Mouse (Mus musculus) urinary bladder, postnatal 25 days (tissue): ENCODE measurements around the gene Sema3a.

Experiments used
- DNase-seq: peaks from one replicate; pipeline ENCODE4 v3.0.0; 2022; ENCODE audit warnings: low spot score

Sema3a gene

GRCm38 (mm10) chr5:13125241-13125692 is at the start of gene Sema3a:
Sema3a (plus strand) TSS chr5:13125414.
- peak; percentile 3 for DNase-seq

- no peak for DNase-seq
Observed at GRCm38 (mm10) chr5:13084777-13085439, 40.3 kb upstream of the Sema3a start.

- DNase-seq = no peak
Observed at GRCm38 (mm10) chr5:13090431-13090830, 34.8 kb upstream of the Sema3a start.

GRCm38 (mm10) chr5:13109522-13109921 is 15.7 kb upstream of the Sema3a start:
- no peak for DNase-seq

GRCm38 (mm10) chr5:13117236-13117635 is 8.0 kb upstream of the Sema3a start:
- no peak for DNase-seq

GRCm38 (mm10) chr5:13125757-13126156 is 543 bp downstream of the Sema3a start:
- no peak for DNase-seq

- no peak for DNase-seq
Observed at GRCm38 (mm10) chr5:13126196-13126595, 982 bp downstream of the Sema3a start.

GRCm38 (mm10) chr5:13127121-13127520 is 1.9 kb downstream of the Sema3a start:
- no peak for DNase-seq

- no peak for DNase-seq
Observed at GRCm38 (mm10) chr5:13144733-13145457, 19.7 kb downstream of the Sema3a start.

GRCm38 (mm10) chr5:13149909-13150308 is 24.7 kb downstream of the Sema3a start:
- DNase-seq = no peak

GRCm38 (mm10) chr5:13151002-13151401 is 25.8 kb downstream of the Sema3a start:
- no peak for DNase-seq

- no peak for DNase-seq
Observed at GRCm38 (mm10) chr5:13157761-13158612, 32.8 kb downstream of the Sema3a start.

- no peak for DNase-seq
Observed at GRCm38 (mm10) chr5:13182186-13182585, 57.0 kb downstream of the Sema3a start.

- DNase-seq = no peak
Observed at GRCm38 (mm10) chr5:13197886-13198285, 72.7 kb downstream of the Sema3a start.

- DNase-seq = no peak
Observed at GRCm38 (mm10) chr5:13199709-13200108, 74.5 kb downstream of the Sema3a start.

- DNase-seq = no peak
Observed at GRCm38 (mm10) chr5:13255353-13255752, 130.1 kb downstream of the Sema3a start.

GRCm38 (mm10) chr5:13256321-13256720 is 131.1 kb downstream of the Sema3a start:
- no peak for DNase-seq

GRCm38 (mm10) chr5:13263087-13263486 is 137.9 kb downstream of the Sema3a start:
- no peak for DNase-seq

- DNase-seq = no peak
Observed at GRCm38 (mm10) chr5:13263539-13263938, 138.3 kb downstream of the Sema3a start.

GRCm38 (mm10) chr5:13312667-13313066 is 187.5 kb downstream of the Sema3a start:
- no peak for DNase-seq

- DNase-seq = no peak
Observed at GRCm38 (mm10) chr5:13313977-13314376, 188.8 kb downstream of the Sema3a start.

- no peak for DNase-seq
Observed at GRCm38 (mm10) chr5:13318728-13319429, 193.7 kb downstream of the Sema3a start.
